Mouse (Mus musculus) megakaryocyte, embryonic 14.5 days (primary cell): ENCODE data around the gene Adipor2.

Experiments used
- FLI1 ChIP-seq: IDR thresholded peaks from 2 replicates; pipeline ENCODE4 v1.6.1; 2012; ENCODE audit warnings: low read length, inconsistent platforms, mixed read lengths
- GATA1 ChIP-seq: IDR thresholded peaks from 3 replicates; pipeline ENCODE4 v1.6.1; 2012; ENCODE audit warnings: mixed read lengths, low read length, inconsistent platforms, borderline replicate concordance

DNA sequence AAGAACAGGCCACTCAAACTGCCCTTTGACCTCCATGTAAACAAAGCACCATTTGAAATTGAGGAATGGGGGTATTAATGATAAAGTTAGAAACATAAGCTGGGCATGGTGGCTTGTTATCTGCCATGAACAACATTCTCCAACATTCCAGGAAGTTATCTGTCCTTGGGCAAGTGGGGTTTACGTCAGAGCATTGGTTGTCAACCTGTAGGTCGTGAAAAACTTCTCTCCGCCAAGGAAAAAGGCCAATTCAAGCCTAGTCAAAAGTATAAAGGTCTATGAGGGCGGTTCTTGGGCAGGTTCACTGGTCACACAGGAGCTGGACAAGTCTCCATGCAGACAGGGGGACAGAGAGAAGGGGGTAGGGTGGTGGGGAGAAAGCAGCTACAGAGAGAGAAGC lies 3.5 kb upstream of the Adipor2 start:
- TF ChIP-seq FLI1 (no peak), GATA1 (no peak)
